Mouse (Mus musculus) stomach, embryonic 16.5 days (tissue): ENCODE results near the gene Kcnh8. TPM values are rescaled to one million over a fixed set of nuclear protein-coding genes. Genes with fewer than 3 reads are reported as not detected.
A peak's percentile ranks its signal among the peaks of the same experiment; 100 is the strongest.

ENCODE experiments used
- ATAC-seq: fragments of 200-750 bp; cut with Nextera tagmentation; 2 replicates; pipeline ENCODE4 v1.8.0; 2017; ENCODE audit warnings: moderate number of reproducible peaks, moderate TSS enrichment; ENCODE audit not compliant: insufficient read depth, low FRiP score
- H3K27ac ChIP-seq: fragments of 300-500 bp; sonication (generic); 2 replicates; pipeline ENCODE4 v1.5.1; 2014; ENCODE audit warnings: low read length
- H3K27me3 ChIP-seq: fragments of 300-500 bp; sonication (generic); 2 replicates; pipeline ENCODE4 v1.6.1; 2014; ENCODE audit warnings: low read length, control low read depth, mixed read lengths; ENCODE audit not compliant: control insufficient read depth, insufficient read depth
- H3K36me3 ChIP-seq: fragments of 300-500 bp; sonication (generic); 2 replicates; pipeline ENCODE4 v1.6.1; 2014; ENCODE audit warnings: low read length; ENCODE audit not compliant: control insufficient read depth, insufficient read depth
- H3K4me1 ChIP-seq: fragments of 300-500 bp; sonication (generic); 2 replicates; pipeline ENCODE4 v1.6.1; 2014; ENCODE audit warnings: low read length, control low read depth, mixed read lengths; ENCODE audit not compliant: control insufficient read depth, insufficient read depth
- H3K4me2 ChIP-seq: fragments of 300-500 bp; sonication (generic); 2 replicates; pipeline ENCODE4 v1.6.1; 2014; ENCODE audit warnings: low read depth, low read length, mixed read lengths
- H3K4me3 ChIP-seq: fragments of 300-500 bp; sonication (generic); replicated peaks from 2 replicates; pipeline ENCODE4 v1.5.1; 2014; ENCODE audit warnings: mild to moderate bottlenecking, low read length
- H3K9ac ChIP-seq: fragments of 300-500 bp; sonication (generic); 2 replicates; pipeline ENCODE4 v1.6.1; 2014; ENCODE audit warnings: low read length
- H3K9me3 ChIP-seq: fragments of 300-500 bp; sonication (generic); replicated peaks from 2 replicates; pipeline ENCODE4 v1.6.1; 2016; ENCODE audit warnings: low read length, control low read depth; ENCODE audit not compliant: control insufficient read depth
- WGBS: fragments of 180-500 bp; shearing (Covaris S2); extraction: QIAGEN DNeasy Blood & Tissue Kit; methylation state at CpG from one replicate; pipeline ENCODE4 v1.1.7; 2014; 5-methylcytosine and 5-hydroxymethylcytosine counted together
- polyA plus RNA-seq: library from polyadenylated mRNA; unstranded; fragments of >200 nt; fragmentation: Nextera tagmentation; extraction: Ambion mirVana; gene quantifications from 2 replicates; pipeline ENCODE4 v1.2.1, GENCODE M21; 2015

Kcnh8 gene
- polyA plus RNA-seq, 1 experiment from 2014 or later: 0.37 TPM

GRCm38 (mm10) chr17:52602781-52603170 lies 267 bp downstream of the Kcnh8 start:
- Histone ChIP-seq H3K36me3 (no peaks in the 10 kb centered on the region), H3K27me3 (peaks cover 24% of the 10 kb centered on the region), H3K9me3 (no peaks in the 10 kb centered on the region), H3K27ac (no peak overlapping the region), H3K4me2 (peak overlapping the region; percentile 59), H3K9ac (0 out of 2 replicates have a peak overlapping the region, but pooled peaks have one; percentile 31), H3K4me3 (peak overlapping the region; percentile 56), H3K4me1 (0 out of 2 replicates have a peak, but pooled peaks cover 2% of the 10 kb centered on the region)
- 3% methylated on average over 14 of the region's 14 CpGs for WGBS
- ATAC-seq: no peak

DNA sequence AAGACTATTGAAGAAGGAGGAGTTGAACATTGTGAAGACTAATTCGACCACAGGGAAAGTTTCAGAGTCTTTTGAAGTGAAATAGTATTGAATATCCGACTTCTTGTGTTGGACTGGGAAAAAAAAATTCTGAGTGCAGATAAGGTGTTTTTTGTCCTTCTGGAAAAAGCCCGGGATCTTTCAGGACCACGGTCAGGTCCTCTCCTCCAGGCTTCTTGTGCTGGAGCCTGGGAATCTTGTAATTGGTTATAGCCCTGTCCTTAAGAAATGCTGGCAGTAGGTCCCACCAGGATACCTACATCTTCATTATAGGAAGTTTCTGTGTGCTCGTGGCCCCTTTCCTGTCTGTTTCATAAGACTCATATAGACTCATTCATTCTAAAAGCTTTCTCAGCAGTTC lies 902 bp downstream of the Kcnh8 start:
- Histone ChIP-seq H3K9ac (no peak overlapping the region), H3K4me1 (0 out of 2 replicates have a peak, but pooled peaks cover 2% of the 10 kb centered on the region), H3K4me3 (no peak overlapping the region), H3K36me3 (no peaks in the 10 kb centered on the region), H3K4me2 (no peak overlapping the region), H3K27me3 (peaks cover 24% of the 10 kb centered on the region), H3K9me3 (no peaks in the 10 kb centered on the region), H3K27ac (no peak overlapping the region)
- 5% methylated on average over 5 of the region's 5 CpGs for WGBS
- no peak for ATAC-seq

DNA sequence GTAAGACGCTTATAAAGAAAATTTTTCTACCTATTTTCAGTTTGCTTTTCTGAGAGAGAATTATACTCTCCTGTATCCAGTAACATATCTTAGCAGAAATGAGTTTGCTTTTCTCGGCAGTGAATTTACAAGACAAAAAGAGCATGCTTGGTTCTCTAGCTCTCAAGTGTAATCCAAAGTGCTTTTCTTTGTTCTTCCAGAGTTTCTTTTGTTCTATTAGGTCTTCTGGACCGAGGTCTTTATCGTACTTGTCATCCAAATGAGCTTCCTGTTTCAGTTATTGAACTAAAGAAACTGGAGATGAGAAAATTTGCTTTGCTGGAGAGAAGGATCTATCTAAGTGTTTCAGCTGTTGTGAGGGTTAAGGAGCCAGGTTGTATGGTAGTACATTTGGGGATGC lies 8.9 kb downstream of the Kcnh8 start:
- Histone ChIP-seq H3K9me3 (no peaks in the 10 kb centered on the region), H3K27me3 (no peaks in the 10 kb centered on the region), H3K4me3 (no peak overlapping the region), H3K4me2 (no peak overlapping the region), H3K36me3 (no peaks in the 10 kb centered on the region), H3K4me1 (no peaks in the 10 kb centered on the region), H3K27ac (no peak overlapping the region), H3K9ac (no peak overlapping the region)
- ATAC-seq: no peak
- 73% methylated on average over 4 of the region's 4 CpGs for WGBS

DNA sequence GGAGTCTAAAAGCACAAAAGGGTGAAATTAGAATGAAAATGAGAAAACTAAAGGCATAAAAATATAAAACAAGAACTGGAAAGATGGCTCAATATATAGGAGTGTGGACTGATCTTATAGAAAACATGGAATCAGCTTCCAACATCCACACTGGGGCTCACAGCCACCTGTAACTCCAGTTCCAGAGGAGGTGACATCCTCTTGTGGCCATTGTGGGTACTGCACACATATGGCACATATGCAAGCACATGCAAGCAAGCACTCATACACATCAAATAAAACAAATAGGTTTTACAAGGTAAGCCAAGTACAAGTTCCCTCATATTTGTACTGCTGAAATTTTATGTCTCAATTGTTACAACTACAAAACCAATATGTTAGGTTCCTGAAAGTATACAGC lies 46.7 kb downstream of the Kcnh8 start:
- Histone ChIP-seq H3K27me3 (no peaks in the 10 kb centered on the region), H3K4me2 (no peak overlapping the region), H3K9me3 (no peaks in the 10 kb centered on the region)

GRCm38 (mm10) chr17:52691988-52692387 lies 89.5 kb downstream of the Kcnh8 start:
- no peak overlapping the region for H3K9ac ChIP-seq
- H3K27ac ChIP-seq: no peak overlapping the region
- no peaks in the 10 kb centered on the region for H3K27me3 ChIP-seq
- no peaks in the 10 kb centered on the region for H3K4me1 ChIP-seq
- H3K4me3 ChIP-seq: no peak overlapping the region
- no peak for ATAC-seq
- no peaks in the 10 kb centered on the region for H3K9me3 ChIP-seq
- no peak overlapping the region for H3K4me2 ChIP-seq
- H3K36me3 ChIP-seq: no peaks in the 10 kb centered on the region

More for the DNA sequence above, 46.7 kb downstream of the Kcnh8 start:
- Histone ChIP-seq H3K27ac (no peak overlapping the region), H3K9ac (no peak overlapping the region), H3K36me3 (no peaks in the 10 kb centered on the region), H3K4me3 (no peak overlapping the region), H3K4me1 (no peaks in the 10 kb centered on the region)
- ATAC-seq: no peak

DNA sequence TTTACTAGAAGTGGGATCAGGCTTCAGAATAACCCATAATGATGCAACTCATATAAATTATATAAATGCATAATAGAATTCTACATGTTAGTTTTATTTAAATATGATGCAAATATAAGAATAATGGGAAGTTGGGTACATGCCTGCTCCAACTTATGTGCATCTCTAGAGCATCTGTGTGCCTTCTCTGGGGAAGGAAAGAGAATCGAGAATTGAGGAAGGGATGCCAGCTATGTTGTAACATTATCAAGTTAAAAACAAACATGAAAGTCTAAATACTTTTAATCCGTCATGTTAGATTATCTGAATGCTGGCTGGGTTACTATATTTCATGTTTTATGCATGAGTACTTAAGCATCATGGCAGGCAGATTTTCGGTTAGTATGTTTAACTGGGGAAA lies 99.4 kb downstream of the Kcnh8 start:
- Histone ChIP-seq H3K27ac (no peak overlapping the region), H3K9ac (no peak overlapping the region), H3K4me3 (no peak overlapping the region), H3K4me1 (no peaks in the 10 kb centered on the region), H3K4me2 (no peak overlapping the region), H3K9me3 (no peaks in the 10 kb centered on the region), H3K27me3 (no peaks in the 10 kb centered on the region), H3K36me3 (no peaks in the 10 kb centered on the region)
- ATAC-seq: no peak
- 71% methylated on average over 3 of the region's 3 CpGs for WGBS

DNA sequence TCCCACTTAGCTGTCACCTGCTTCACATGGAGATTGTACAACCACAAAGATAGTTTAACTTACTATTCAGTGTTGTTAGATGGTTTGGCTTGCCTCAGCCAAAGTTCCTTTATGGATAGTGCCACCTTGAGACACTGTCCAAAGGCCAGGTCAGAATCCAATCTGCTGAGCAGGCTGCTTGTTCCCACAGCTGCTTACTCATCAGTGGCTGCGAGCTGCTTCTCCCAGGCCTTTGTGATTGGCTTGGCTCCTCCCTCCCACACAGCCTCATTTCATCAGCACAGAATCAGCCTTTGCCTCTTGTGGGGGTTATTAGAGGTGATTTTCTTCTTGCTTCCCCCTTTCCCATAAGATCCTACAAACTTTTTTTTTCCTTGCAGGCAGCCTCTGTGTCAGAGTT lies 109.8 kb downstream of the Kcnh8 start:
- no peak overlapping the region for H3K4me3 ChIP-seq
- ATAC-seq: no peak
- H3K36me3 ChIP-seq: no peaks in the 10 kb centered on the region
- WGBS: 35% methylated on average over 1 of the region's 1 CpGs
- H3K27me3 ChIP-seq: no peaks in the 10 kb centered on the region
- H3K9me3 ChIP-seq: no peaks in the 10 kb centered on the region
- no peaks in the 10 kb centered on the region for H3K4me1 ChIP-seq
- H3K27ac ChIP-seq: no peak overlapping the region
- H3K4me2 ChIP-seq: no peak overlapping the region
- H3K9ac ChIP-seq: no peak overlapping the region

DNA sequence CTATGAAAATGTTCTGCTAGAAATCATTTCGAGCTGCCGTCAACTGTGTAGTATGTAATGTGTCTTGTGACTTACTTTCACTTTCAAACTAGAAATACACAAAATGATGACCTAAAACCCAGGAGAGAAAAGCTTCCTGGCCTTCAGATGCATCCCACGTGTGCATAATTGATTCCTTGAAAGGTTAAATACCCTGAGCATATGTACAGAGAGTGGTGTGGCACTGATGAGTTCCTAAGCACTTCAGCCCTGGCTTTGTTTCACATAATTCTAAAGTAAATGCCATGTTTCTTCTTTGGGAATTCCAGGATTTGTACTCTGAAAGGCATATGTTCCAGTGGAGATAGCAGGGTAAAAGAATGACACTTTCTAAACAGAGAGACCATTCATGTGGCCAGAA lies 119.7 kb downstream of the Kcnh8 start:
- 62% methylated on average over 3 of the region's 3 CpGs for WGBS
- Histone ChIP-seq H3K9ac (no peak overlapping the region), H3K4me2 (no peak overlapping the region), H3K9me3 (no peaks in the 10 kb centered on the region), H3K36me3 (no peaks in the 10 kb centered on the region), H3K4me1 (no peaks in the 10 kb centered on the region), H3K4me3 (no peak overlapping the region), H3K27ac (no peak overlapping the region), H3K27me3 (no peaks in the 10 kb centered on the region)
- ATAC-seq: no peak

GRCm38 (mm10) chr17:52728806-52729205 lies 126.3 kb downstream of the Kcnh8 start:
- ATAC-seq: no peak
- WGBS: 66% methylated on average over 2 of the region's 2 CpGs
- H3K9ac ChIP-seq: no peak overlapping the region
- H3K27me3 ChIP-seq: no peaks in the 10 kb centered on the region
- no peak overlapping the region for H3K4me2 ChIP-seq
- H3K27ac ChIP-seq: no peak overlapping the region
- no peaks in the 10 kb centered on the region for H3K36me3 ChIP-seq
- H3K9me3 ChIP-seq: no peaks in the 10 kb centered on the region
- no peak overlapping the region for H3K4me3 ChIP-seq
- H3K4me1 ChIP-seq: no peaks in the 10 kb centered on the region

DNA sequence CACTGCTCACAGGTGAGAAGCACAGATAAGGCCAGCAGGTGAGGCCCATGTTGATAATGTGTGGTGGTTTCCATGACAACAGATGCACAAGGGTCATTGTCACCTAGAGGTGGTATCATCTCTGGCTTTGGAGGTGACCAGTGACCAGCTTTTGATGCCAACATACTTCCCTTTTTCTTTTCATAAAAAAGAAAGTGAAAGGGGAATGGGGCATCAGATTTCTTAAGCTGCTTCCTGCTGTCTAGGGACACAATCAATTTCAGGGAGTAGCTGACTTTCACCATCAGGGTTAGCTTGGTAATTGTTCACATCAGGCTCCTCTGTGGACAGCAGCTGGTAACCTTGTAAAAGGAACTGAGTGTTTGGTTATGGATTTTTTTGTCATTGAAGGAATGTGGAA lies 135.9 kb downstream of the Kcnh8 start:
- Histone ChIP-seq H3K27me3 (no peaks in the 10 kb centered on the region), H3K36me3 (no peaks in the 10 kb centered on the region), H3K4me1 (no peaks in the 10 kb centered on the region)

More for the DNA sequence above, 135.9 kb downstream of the Kcnh8 start:
- no peak overlapping the region for H3K4me2 ChIP-seq
- no peak overlapping the region for H3K27ac ChIP-seq
- H3K9ac ChIP-seq: no peak overlapping the region
- ATAC-seq: no peak
- no peaks in the 10 kb centered on the region for H3K9me3 ChIP-seq
- no peak overlapping the region for H3K4me3 ChIP-seq
